Mouse (Mus musculus) liver, embryonic 14.5 days (tissue): ENCODE measurements around the gene Fut1.
"Not testable (repeated sequence)": the region's sequence is repeated elsewhere in the genome, so short reads cannot be mapped to it uniquely, and the experiment has no call there.

ENCODE experiments used
- CTCF ChIP-seq: IDR thresholded peaks from 2 replicates; pipeline ENCODE4 v1.5.1; 2016; ENCODE audit warnings: antibody characterized with exemption, low read depth, control low read depth
- EP300 ChIP-seq: IDR thresholded peaks from 2 replicates; pipeline ENCODE4 v1.6.1; 2016; ENCODE audit warnings: antibody characterized with exemption, low read depth

- TF ChIP-seq CTCF, EP300: not testable (repeated sequence)
Observed at GRCm38 (mm10) chr7:45650484-45650883, 33.4 kb downstream of the Fut1 start.
